Mouse (Mus musculus) cerebellum, adult 9-11 months (tissue): Measurements from ENCODE around the gene Slc35b4.

Experiments
- DNase-seq: peaks from one replicate; pipeline ENCODE4 v3.0.0; 2022

Slc35b4 gene

GRCm38 (mm10) chr6:34176864-34177247 lies at the start of gene Slc35b4:
Gene Slc35b4, minus strand, starts transcription at chr6:34177111.
- peak; percentile 95 for DNase-seq

GRCm38 (mm10) chr6:34225004-34225599 lies 48.2 kb upstream of the Slc35b4 start:
- no peak for DNase-seq

- DNase-seq, result no peak
These were observed 39.8 kb upstream of the Slc35b4 start for GRCm38 (mm10) chr6:34216450-34217319.

GRCm38 (mm10) chr6:34205754-34206153 lies 28.8 kb upstream of the Slc35b4 start:
- DNase-seq, result no peak

- peak; percentile 7 for DNase-seq
These were observed 28.2 kb upstream of the Slc35b4 start for GRCm38 (mm10) chr6:34204971-34205572.

- no peak for DNase-seq
These were observed 26.6 kb upstream of the Slc35b4 start for GRCm38 (mm10) chr6:34203503-34203902.

- DNase-seq, result no peak
These were observed 18.1 kb upstream of the Slc35b4 start for GRCm38 (mm10) chr6:34194981-34195380.

- peak; percentile 6 for DNase-seq
These were observed 17.0 kb upstream of the Slc35b4 start for GRCm38 (mm10) chr6:34193708-34194475.

- DNase-seq, result no peak
These were observed 14.5 kb upstream of the Slc35b4 start for GRCm38 (mm10) chr6:34191401-34191800.

- no peak for DNase-seq
These were observed 12.6 kb upstream of the Slc35b4 start for GRCm38 (mm10) chr6:34189494-34189893.

- DNase-seq, result no peak
These were observed 11.2 kb upstream of the Slc35b4 start for GRCm38 (mm10) chr6:34187986-34188599.

- DNase-seq, result no peak
These were observed 10.5 kb upstream of the Slc35b4 start for GRCm38 (mm10) chr6:34187273-34187863.

GRCm38 (mm10) chr6:34183326-34183725 lies 6.4 kb upstream of the Slc35b4 start:
- no peak for DNase-seq

- DNase-seq, result no peak
These were observed 5.0 kb upstream of the Slc35b4 start for GRCm38 (mm10) chr6:34181961-34182360.

- no peak for DNase-seq
These were observed 3.0 kb upstream of the Slc35b4 start for GRCm38 (mm10) chr6:34179911-34180310.

- DNase-seq, result no peak
These were observed 2.1 kb upstream of the Slc35b4 start for GRCm38 (mm10) chr6:34179007-34179406.

GRCm38 (mm10) chr6:34176111-34176863 lies 624 bp downstream of the Slc35b4 start:
- no peak for DNase-seq

- DNase-seq, result no peak
These were observed 2.2 kb downstream of the Slc35b4 start for GRCm38 (mm10) chr6:34174715-34175114.

GRCm38 (mm10) chr6:34173251-34173650 lies 3.7 kb downstream of the Slc35b4 start:
- DNase-seq, result no peak

- no peak for DNase-seq
These were observed 5.0 kb downstream of the Slc35b4 start for GRCm38 (mm10) chr6:34171748-34172457.
